Mouse (Mus musculus): ENCODE measurements at regions not wholly inside any gene's neighbourhood (a gene's known extent, or its start where the extent isn't known, plus 50 kb on each side); places are given as distances from the start of the nearest gene placed in this dataset.
A peak's percentile ranks its signal among the peaks of the same experiment; 100 is the strongest.

DNA sequence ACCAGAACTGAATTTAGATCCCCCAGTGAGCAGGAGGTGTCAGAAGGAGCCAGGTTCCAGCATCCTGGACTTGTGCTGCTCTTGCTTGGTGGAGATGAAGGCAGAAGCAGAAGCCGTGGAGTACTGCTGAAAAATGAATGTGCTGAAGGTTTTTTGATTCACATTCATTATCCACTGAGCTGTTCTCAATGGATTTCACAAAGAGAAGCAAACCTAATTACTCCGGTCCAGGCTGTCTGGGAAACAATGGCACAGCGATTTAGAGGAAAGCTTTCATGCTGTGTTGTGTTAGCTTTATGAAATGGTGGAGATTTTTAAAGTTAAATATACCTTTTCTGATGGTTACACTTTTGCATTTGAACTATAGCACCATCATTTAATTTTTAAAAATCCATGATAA is 535.3 kb upstream of the Adgrl3 start:
- Histone ChIP-seq H3K36me3 (ENCODE audit: control insufficient read depth, insufficient read depth, low read length) (no peaks in the 10 kb centered on the region), H3K9me3 (ENCODE audit: control insufficient read depth, low read length) (no peaks in the 10 kb centered on the region), H3K4me3 (ENCODE audit: low read depth, low read length) (no peak overlapping the region), H3K4me1 (replicated peaks; ENCODE audit: control insufficient read depth, insufficient read depth, low read length) (no peaks in the 10 kb centered on the region), H3K27me3 (replicated peaks; ENCODE audit: control insufficient read depth, insufficient read depth, low read length) (no peaks in the 10 kb centered on the region), H3K27ac (ENCODE audit: low read depth) (no peak overlapping the region), H3K4me2 (ENCODE audit: low read length) (no peak overlapping the region), H3K9ac (ENCODE audit: low read length) (no peak overlapping the region)
- ATAC-seq (replicated peaks; ENCODE audit: low FRiP score, low TSS enrichment, low read depth) (no peak), DNase-seq (ENCODE audit: low spot score) (no peak)
- 82% methylated on average over 3 of the region's 3 CpGs for WGBS

DNA sequence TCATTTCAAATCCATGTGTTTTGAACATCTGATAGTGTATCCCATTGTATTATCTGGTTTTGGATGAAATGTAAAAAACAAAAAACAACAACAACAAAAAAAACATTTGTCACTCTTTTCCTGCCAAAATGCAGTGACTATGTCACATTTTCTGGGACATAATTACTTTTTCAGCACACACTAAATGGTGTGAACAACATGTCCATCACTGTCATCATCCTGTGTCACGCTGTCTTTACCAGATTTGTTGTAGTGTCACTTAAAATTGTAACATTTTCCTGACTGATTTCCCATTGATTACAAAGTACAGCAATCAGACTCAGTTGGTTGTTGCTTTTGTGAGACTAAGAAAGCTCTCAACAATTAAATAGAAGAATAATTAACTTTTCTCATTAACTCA is 531.6 kb upstream of the Adgrl3 start:
- Histone ChIP-seq H3K4me1 (replicated peaks; ENCODE audit: control insufficient read depth, insufficient read depth, low read length) (no peaks in the 10 kb centered on the region), H3K4me2 (ENCODE audit: low read length) (no peak overlapping the region), H3K36me3 (ENCODE audit: control insufficient read depth, insufficient read depth, low read length) (no peaks in the 10 kb centered on the region), H3K9ac (ENCODE audit: low read length) (no peak overlapping the region), H3K27me3 (replicated peaks; ENCODE audit: control insufficient read depth, insufficient read depth, low read length) (no peaks in the 10 kb centered on the region), H3K27ac (ENCODE audit: low read depth) (no peak overlapping the region), H3K9me3 (ENCODE audit: control insufficient read depth, low read length) (no peaks in the 10 kb centered on the region), H3K4me3 (ENCODE audit: low read depth, low read length) (no peak overlapping the region)
- DNase-seq (ENCODE audit: low spot score) = no peak
- WGBS = 96% methylated on average over 1 of the region's 1 CpGs
- ATAC-seq (replicated peaks; ENCODE audit: low FRiP score, low TSS enrichment, low read depth) = no peak

DNA sequence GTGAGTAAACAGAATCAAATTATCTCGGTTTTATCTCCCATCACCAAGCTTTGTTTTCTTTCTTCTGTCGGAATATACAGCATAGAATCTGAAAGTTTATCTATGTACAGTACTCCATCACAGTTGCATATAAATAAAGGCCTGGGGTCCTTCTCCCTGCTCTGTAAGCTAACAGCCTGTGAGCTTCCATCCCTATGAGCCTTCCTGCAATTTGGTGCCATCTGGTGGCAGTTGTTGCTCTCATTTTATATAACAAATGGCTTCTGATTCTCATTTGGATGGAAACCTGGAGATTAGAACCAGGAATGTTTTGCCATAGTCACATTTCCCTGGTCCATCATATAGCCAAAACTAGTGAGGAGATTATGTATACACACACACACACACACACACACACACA is 511.3 kb upstream of the Adgrl3 start:
- 24% methylated on average over 2 of the region's 2 CpGs for WGBS

GRCm38 (mm10) chr5:80539997-80540396 is 479.9 kb upstream of the Adgrl3 start:
- Histone ChIP-seq H3K27me3 (replicated peaks; ENCODE audit: control insufficient read depth, insufficient read depth, low read length) (no peaks in the 10 kb centered on the region), H3K36me3 (ENCODE audit: control insufficient read depth, insufficient read depth, low read length) (no peaks in the 10 kb centered on the region), H3K4me1 (replicated peaks; ENCODE audit: control insufficient read depth, insufficient read depth, low read length) (no peaks in the 10 kb centered on the region), H3K4me2 (ENCODE audit: low read length) (no peak overlapping the region), H3K9ac (ENCODE audit: low read length) (no peak overlapping the region), H3K4me3 (ENCODE audit: low read depth, low read length) (no peak overlapping the region), H3K9me3 (ENCODE audit: control insufficient read depth, low read length) (no peaks in the 10 kb centered on the region), H3K27ac (ENCODE audit: low read depth) (no peak overlapping the region)
- no peak for DNase-seq (ENCODE audit: low spot score)
- 88% methylated on average over 1 of the region's 1 CpGs for WGBS
- ATAC-seq (replicated peaks; ENCODE audit: low FRiP score, low TSS enrichment, low read depth) = no peak

More for the DNA sequence above, 511.3 kb upstream of the Adgrl3 start:
- no peak for ATAC-seq (replicated peaks; ENCODE audit: low FRiP score, low TSS enrichment, low read depth)
- DNase-seq (ENCODE audit: low spot score) = peak; percentile 52
- no peak overlapping the region for H3K4me3 ChIP-seq (ENCODE audit: low read depth, low read length)
- no peaks in the 10 kb centered on the region for H3K4me1 ChIP-seq (replicated peaks; ENCODE audit: control insufficient read depth, insufficient read depth, low read length)
- no peaks in the 10 kb centered on the region for H3K27me3 ChIP-seq (replicated peaks; ENCODE audit: control insufficient read depth, insufficient read depth, low read length)
- H3K27ac ChIP-seq (ENCODE audit: low read depth) = no peak overlapping the region
- H3K36me3 ChIP-seq (ENCODE audit: control insufficient read depth, insufficient read depth, low read length) = no peaks in the 10 kb centered on the region
- H3K9ac ChIP-seq (ENCODE audit: low read length) = no peak overlapping the region
- H3K4me2 ChIP-seq (ENCODE audit: low read length) = no peak overlapping the region
- no peaks in the 10 kb centered on the region for H3K9me3 ChIP-seq (ENCODE audit: control insufficient read depth, low read length)

- Histone ChIP-seq H3K4me2 (ENCODE audit: low read length) (no peak overlapping the region), H3K27ac (ENCODE audit: low read depth) (no peak overlapping the region), H3K9ac (ENCODE audit: low read length) (no peak overlapping the region), H3K4me1 (replicated peaks; ENCODE audit: control insufficient read depth, insufficient read depth, low read length) (no peaks in the 10 kb centered on the region), H3K27me3 (replicated peaks; ENCODE audit: control insufficient read depth, insufficient read depth, low read length) (no peaks in the 10 kb centered on the region), H3K36me3 (ENCODE audit: control insufficient read depth, insufficient read depth, low read length) (no peaks in the 10 kb centered on the region), H3K4me3 (ENCODE audit: low read depth, low read length) (no peak overlapping the region), H3K9me3 (ENCODE audit: control insufficient read depth, low read length) (no peaks in the 10 kb centered on the region)
- no peak for ATAC-seq (replicated peaks; ENCODE audit: low FRiP score, low TSS enrichment, low read depth)
- 80% methylated on average over 7 of the region's 7 CpGs for WGBS
- no peak for DNase-seq (ENCODE audit: low spot score)
Measured at GRCm38 (mm10) chr5:80551673-80552072, 468.3 kb upstream of the Adgrl3 start.

DNA sequence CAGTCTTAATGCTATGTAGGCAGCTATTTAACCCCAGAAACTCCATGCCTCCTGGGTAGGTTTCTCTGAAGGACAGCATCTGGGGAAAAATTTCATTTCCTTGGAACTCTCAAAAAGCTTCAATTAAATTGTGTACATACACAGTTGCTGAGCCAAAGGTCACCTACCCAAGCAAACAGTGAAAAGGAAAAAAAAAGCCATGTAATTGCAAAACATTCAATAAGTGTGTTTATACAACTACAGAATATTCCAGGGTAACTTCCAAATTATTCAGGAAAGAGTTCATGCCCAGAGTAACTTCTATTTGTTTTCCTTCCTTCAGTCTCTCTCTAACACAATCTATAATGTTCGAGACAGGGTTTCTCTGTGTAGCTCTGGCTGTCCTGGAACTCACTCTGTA is 441.2 kb upstream of the Adgrl3 start:
- no peaks in the 10 kb centered on the region for H3K9me3 ChIP-seq (ENCODE audit: control insufficient read depth, low read length)
- no peak overlapping the region for H3K4me2 ChIP-seq (ENCODE audit: low read length)
- no peak overlapping the region for H3K9ac ChIP-seq (ENCODE audit: low read length)
- ATAC-seq (replicated peaks; ENCODE audit: low FRiP score, low TSS enrichment, low read depth) (no peak), DNase-seq (ENCODE audit: low spot score) (no peak)
- H3K4me1 ChIP-seq (replicated peaks; ENCODE audit: control insufficient read depth, insufficient read depth, low read length) = no peaks in the 10 kb centered on the region
- H3K4me3 ChIP-seq (ENCODE audit: low read depth, low read length) = no peak overlapping the region
- no peak overlapping the region for H3K27ac ChIP-seq (ENCODE audit: low read depth)
- 86% methylated on average over 1 of the region's 1 CpGs for WGBS
- no peaks in the 10 kb centered on the region for H3K36me3 ChIP-seq (ENCODE audit: control insufficient read depth, insufficient read depth, low read length)
- H3K27me3 ChIP-seq (replicated peaks; ENCODE audit: control insufficient read depth, insufficient read depth, low read length) = no peaks in the 10 kb centered on the region

DNA sequence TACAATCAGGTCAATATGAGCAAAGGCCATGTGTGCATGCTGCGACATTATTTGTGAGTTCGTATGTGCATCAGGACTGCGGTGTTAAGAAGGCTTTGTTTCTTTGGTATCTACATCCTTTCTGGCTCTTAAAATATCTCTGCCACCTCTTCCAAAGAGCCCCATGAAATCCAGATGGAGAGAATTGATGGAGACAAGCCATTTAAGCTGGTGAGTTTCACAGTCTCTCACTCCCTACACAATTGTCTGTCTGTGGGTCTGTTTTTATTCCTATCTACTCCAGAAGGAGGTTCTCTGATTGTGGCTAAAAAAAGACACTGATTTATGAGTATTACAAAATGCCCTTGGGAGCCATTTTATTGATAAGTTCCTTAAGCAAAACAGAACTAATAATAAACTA is 408.4 kb upstream of the Adgrl3 start:
- Histone ChIP-seq H3K9ac (ENCODE audit: low read length) (no peak overlapping the region), H3K4me3 (ENCODE audit: low read depth, low read length) (no peak overlapping the region), H3K27ac (ENCODE audit: low read depth) (no peak overlapping the region), H3K27me3 (replicated peaks; ENCODE audit: control insufficient read depth, insufficient read depth, low read length) (no peaks in the 10 kb centered on the region), H3K9me3 (ENCODE audit: control insufficient read depth, low read length) (no peaks in the 10 kb centered on the region), H3K4me2 (ENCODE audit: low read length) (no peak overlapping the region), H3K4me1 (replicated peaks; ENCODE audit: control insufficient read depth, insufficient read depth, low read length) (no peaks in the 10 kb centered on the region), H3K36me3 (ENCODE audit: control insufficient read depth, insufficient read depth, low read length) (no peaks in the 10 kb centered on the region)
- 93% methylated on average over 3 of the region's 3 CpGs for WGBS
- no peak for DNase-seq (ENCODE audit: low spot score)
- no peak for ATAC-seq (replicated peaks; ENCODE audit: low FRiP score, low TSS enrichment, low read depth)

GRCm38 (mm10) chr5:80627225-80627624 is 392.7 kb upstream of the Adgrl3 start:
- H3K4me2 ChIP-seq (ENCODE audit: low read length) = no peak overlapping the region
- no peak overlapping the region for H3K9ac ChIP-seq (ENCODE audit: low read length)
- no peaks in the 10 kb centered on the region for H3K9me3 ChIP-seq (ENCODE audit: control insufficient read depth, low read length)
- 42% methylated on average over 3 of the region's 3 CpGs for WGBS
- no peak overlapping the region for H3K4me3 ChIP-seq (ENCODE audit: low read depth, low read length)
- H3K27me3 ChIP-seq (replicated peaks; ENCODE audit: control insufficient read depth, insufficient read depth, low read length) = no peaks in the 10 kb centered on the region
- no peaks in the 10 kb centered on the region for H3K36me3 ChIP-seq (ENCODE audit: control insufficient read depth, insufficient read depth, low read length)
- ATAC-seq (replicated peaks; ENCODE audit: low FRiP score, low TSS enrichment, low read depth) (no peak), DNase-seq (ENCODE audit: low spot score) (no peak)
- no peak overlapping the region for H3K27ac ChIP-seq (ENCODE audit: low read depth)
- H3K4me1 ChIP-seq (replicated peaks; ENCODE audit: control insufficient read depth, insufficient read depth, low read length) = no peaks in the 10 kb centered on the region

GRCm38 (mm10) chr5:80659043-80659442 is 360.9 kb upstream of the Adgrl3 start:
- Histone ChIP-seq H3K9me3 (ENCODE audit: control insufficient read depth, low read length) (no peaks in the 10 kb centered on the region), H3K4me2 (ENCODE audit: low read length) (0 out of 2 replicates have a peak overlapping the region, but pooled peaks have one; percentile 1), H3K4me3 (ENCODE audit: low read depth, low read length) (no peak overlapping the region), H3K36me3 (ENCODE audit: control insufficient read depth, insufficient read depth, low read length) (no peaks in the 10 kb centered on the region), H3K27me3 (replicated peaks; ENCODE audit: control insufficient read depth, insufficient read depth, low read length) (no peaks in the 10 kb centered on the region), H3K4me1 (replicated peaks; ENCODE audit: control insufficient read depth, insufficient read depth, low read length) (0 out of 2 replicates have a peak, but pooled peaks cover 6% of the 10 kb centered on the region), H3K9ac (ENCODE audit: low read length) (no peak overlapping the region), H3K27ac (ENCODE audit: low read depth) (0 out of 2 replicates have a peak overlapping the region, but pooled peaks have one; percentile 33)
- no peak for ATAC-seq (replicated peaks; ENCODE audit: low FRiP score, low TSS enrichment, low read depth)
- DNase-seq (ENCODE audit: low spot score) = no peak
- WGBS = 28% methylated on average over 5 of the region's 5 CpGs

Measured in intestine, embryonic 14.5 days (tissue).